Mouse (Mus musculus) liver, postnatal 0 days (tissue): ENCODE data around the gene Ube2e2. TPM values are rescaled to one million over a fixed set of nuclear protein-coding genes. Genes with fewer than 3 reads are reported as not detected.
"Not testable (repeated sequence)": the region's sequence is repeated elsewhere in the genome, so short reads cannot be mapped to it uniquely, and the experiment has no call there.

Experiments used
- ATAC-seq: fragments of 200-750 bp; cut with Nextera tagmentation; 2 replicates; pipeline ENCODE4 v1.8.0; 2017; ENCODE audit warnings: mild to moderate bottlenecking, moderate library complexity
- DNase-seq: peaks from one replicate; pipeline ENCODE4 v3.0.0-alpha.2; 2016
- H3K27ac ChIP-seq: fragments of 300-500 bp; sonication (generic); 2 replicates; pipeline ENCODE4 v1.5.1; 2014; ENCODE audit warnings: antibody characterized with exemption, moderate library complexity, mild to moderate bottlenecking, low read depth
- H3K27me3 ChIP-seq: fragments of 300-500 bp; sonication (generic); 2 replicates; pipeline ENCODE4 v1.6.1; 2014; ENCODE audit warnings: low read length, control low read depth, mixed read lengths; ENCODE audit not compliant: insufficient read depth
- H3K36me3 ChIP-seq: fragments of 300-500 bp; sonication (generic); replicated peaks from 2 replicates; pipeline ENCODE4 v1.6.1; 2014; ENCODE audit warnings: mild to moderate bottlenecking, control low read depth, low read length, moderate library complexity, mixed read lengths; ENCODE audit not compliant: insufficient read depth
- H3K4me1 ChIP-seq: fragments of 300-500 bp; sonication (generic); 2 replicates; pipeline ENCODE4 v1.6.1; 2014; ENCODE audit warnings: antibody characterized with exemption, mild to moderate bottlenecking, control low read depth; ENCODE audit not compliant: insufficient read depth
- H3K4me2 ChIP-seq: fragments of 300-500 bp; sonication (generic); 2 replicates; pipeline ENCODE4 v1.6.1; 2014; ENCODE audit warnings: low read depth, mild to moderate bottlenecking, low read length, moderate library complexity, mixed read lengths
- H3K4me3 ChIP-seq: fragments of 300-500 bp; sonication (generic); 2 replicates; pipeline ENCODE4 v1.5.1; 2014; ENCODE audit warnings: low read depth, low read length
- H3K9ac ChIP-seq: fragments of 300-500 bp; sonication (generic); replicated peaks from 2 replicates; pipeline ENCODE4 v1.6.1; 2014; ENCODE audit warnings: mild to moderate bottlenecking, moderate library complexity
- H3K9me3 ChIP-seq: fragments of 300-500 bp; sonication (generic); 2 replicates; pipeline ENCODE4 v1.6.1; 2016; ENCODE audit warnings: mild to moderate bottlenecking, control low read depth, low read length, mixed read lengths
- CTCF ChIP-seq: sonication (generic); IDR thresholded peaks from 2 replicates; pipeline ENCODE4 v1.5.1; 2016; ENCODE audit warnings: antibody characterized with exemption, low read depth
- EP300 ChIP-seq: IDR thresholded peaks from 2 replicates; pipeline ENCODE4 v1.6.1; 2016; ENCODE audit warnings: antibody characterized with exemption, low read depth, mild to moderate bottlenecking
- WGBS: fragments of 180-500 bp; shearing (Covaris S2); extraction: QIAGEN DNeasy Blood & Tissue Kit; methylation state at CpG from one replicate; pipeline ENCODE4 v1.1.7; 2014; ENCODE audit not compliant: insufficient replicate concordance; 5-methylcytosine and 5-hydroxymethylcytosine counted together
- polyA plus RNA-seq: library from polyadenylated mRNA; unstranded; fragments of >200 nt; fragmentation: Nextera tagmentation; extraction: Ambion mirVana; gene quantifications from 2 replicates; pipeline ENCODE4 v1.2.1, GENCODE M21; 2015

Ube2e2 gene
- polyA plus RNA-seq, 1 experiment from 2014 or later: 24.6 TPM

GRCm38 (mm10) chr14:18715529-18715928 is 178.5 kb downstream of the Ube2e2 start:
- no peaks in the 10 kb centered on the region for H3K36me3 ChIP-seq
- no peaks in the 10 kb centered on the region; the same call in 1 of the 2 replicates for H3K9me3 ChIP-seq
- no peak overlapping the region for H3K9ac ChIP-seq
- H3K4me3 ChIP-seq: no peak overlapping the region
- DNase-seq (no peak), ATAC-seq (no peak)
- no peak for TF ChIP-seq CTCF
- TF ChIP-seq EP300: no peak
- no peaks in the 10 kb centered on the region for H3K27me3 ChIP-seq
- H3K4me1 ChIP-seq: no peaks in the 10 kb centered on the region
- no peak overlapping the region for H3K4me2 ChIP-seq
- 76% methylated on average over 1 of the region's 1 CpGs for WGBS
- no peak overlapping the region for H3K27ac ChIP-seq

- ATAC-seq (no peak), DNase-seq (no peak)
- no peaks in the 10 kb centered on the region for H3K9me3 ChIP-seq
- no peaks in the 10 kb centered on the region for H3K36me3 ChIP-seq
- no peak overlapping the region for H3K9ac ChIP-seq
- no peak overlapping the region for H3K27ac ChIP-seq
- WGBS: 61% methylated on average over 4 of the region's 4 CpGs
- no peaks in the 10 kb centered on the region for H3K4me1 ChIP-seq
- no peak overlapping the region for H3K4me3 ChIP-seq
- H3K27me3 ChIP-seq: no peaks in the 10 kb centered on the region
- TF ChIP-seq CTCF (no peak), EP300 (no peak)
- no peak overlapping the region for H3K4me2 ChIP-seq
These were observed 196.3 kb downstream of the Ube2e2 start for GRCm38 (mm10) chr14:18697662-18698225.

- H3K9ac ChIP-seq, H3K27ac ChIP-seq, H3K4me3 ChIP-seq, DNase-seq, ATAC-seq, H3K4me1 ChIP-seq, H3K4me2 ChIP-seq, H3K27me3 ChIP-seq, H3K9me3 ChIP-seq, H3K36me3 ChIP-seq: not testable (repeated sequence)
These were observed 197.6 kb downstream of the Ube2e2 start for GRCm38 (mm10) chr14:18696418-18696817.

- Histone ChIP-seq H3K4me2 (no peak overlapping the region), H3K27me3 (no peaks in the 10 kb centered on the region), H3K9ac (no peak overlapping the region), H3K4me1 (peaks cover 3% of the 10 kb centered on the region; the same call in 1 of the 2 replicates), H3K27ac (peak overlapping the region; percentile 1; the same call in 1 of the 2 replicates), H3K9me3 (no peaks in the 10 kb centered on the region), H3K4me3 (no peak overlapping the region), H3K36me3 (no peaks in the 10 kb centered on the region)
- DNase-seq (peak; percentile 73), ATAC-seq (peak; percentile 90)
- TF ChIP-seq EP300 (no peak), CTCF (no peak)
- 35% methylated on average over 3 of the region's 3 CpGs for WGBS
These were observed 215.8 kb downstream of the Ube2e2 start for GRCm38 (mm10) chr14:18678121-18678836.

GRCm38 (mm10) chr14:18670712-18671111 is 223.4 kb downstream of the Ube2e2 start:
- Histone ChIP-seq H3K27me3 (no peaks in the 10 kb centered on the region), H3K4me1 (no peaks in the 10 kb centered on the region), H3K9me3 (no peaks in the 10 kb centered on the region), H3K36me3 (no peaks in the 10 kb centered on the region), H3K27ac (no peak overlapping the region), H3K4me3 (no peak overlapping the region), H3K9ac (no peak overlapping the region), H3K4me2 (no peak overlapping the region)
- no peak for DNase-seq
- WGBS: 82% methylated on average over 8 of the region's 8 CpGs
- no peak for ATAC-seq
- TF ChIP-seq EP300 (no peak), CTCF (no peak)

GRCm38 (mm10) chr14:18669301-18669935 is 224.6 kb downstream of the Ube2e2 start:
- Histone ChIP-seq H3K27me3 (no peaks in the 10 kb centered on the region), H3K4me2 (no peak overlapping the region), H3K4me1 (no peaks in the 10 kb centered on the region), H3K36me3 (no peaks in the 10 kb centered on the region), H3K27ac (no peak overlapping the region), H3K9me3 (no peaks in the 10 kb centered on the region), H3K4me3 (no peak overlapping the region), H3K9ac (no peak overlapping the region)
- DNase-seq (no peak), ATAC-seq (no peak)
- TF ChIP-seq EP300: no peak
- TF ChIP-seq CTCF: no peak
- WGBS: 79% methylated on average over 2 of the region's 2 CpGs

- DNase-seq, H3K4me2 ChIP-seq: not testable (repeated sequence)
- 84% methylated on average over 3 of the region's 4 CpGs for WGBS
These were observed 225.8 kb downstream of the Ube2e2 start for GRCm38 (mm10) chr14:18668309-18668708.

More at GRCm38 (mm10) chr14:18668309-18668708, 225.8 kb downstream of the Ube2e2 start:
- H3K27me3 ChIP-seq, H3K9me3 ChIP-seq, H3K4me3 ChIP-seq, ATAC-seq, H3K36me3 ChIP-seq, H3K4me1 ChIP-seq, H3K27ac ChIP-seq, H3K9ac ChIP-seq: not testable (repeated sequence)
